Mouse (Mus musculus) c-Kit-positive CD71-negative TER-119-negative erythroid progenitor cells, embryonic 14.5 days (primary cell): ENCODE measurements at regions not wholly inside any gene's neighbourhood (a gene's known extent, or its start where the extent isn't known, plus 50 kb on each side); places are given as distances from the start of the nearest gene placed in this dataset.

ENCODE experiments used
- DNase-seq: peaks from one replicate; pipeline ENCODE4 v3.0.0-alpha.2; 2013; ENCODE audit warnings: low read depth

GRCm38 (mm10) chr7:73269626-73270025, 105.7 kb upstream of the Rgma start:
- no peak for DNase-seq

- DNase-seq: no peak
These were observed 102.5 kb upstream of the Rgma start for GRCm38 (mm10) chr7:73272787-73273186.

GRCm38 (mm10) chr7:73275814-73276271, 99.5 kb upstream of the Rgma start:
- no peak for DNase-seq

GRCm38 (mm10) chr7:73278616-73279015, 96.7 kb upstream of the Rgma start:
- DNase-seq: no peak

GRCm38 (mm10) chr7:73279936-73280445, 95.3 kb upstream of the Rgma start:
- no peak for DNase-seq

GRCm38 (mm10) chr7:73286244-73286643, 89.1 kb upstream of the Rgma start:
- no peak for DNase-seq

GRCm38 (mm10) chr7:73293337-73293736, 82.0 kb upstream of the Rgma start:
- DNase-seq: no peak

- no peak for DNase-seq
These were observed 80.9 kb upstream of the Rgma start for GRCm38 (mm10) chr7:73294399-73294798.

- DNase-seq: no peak
These were observed 72.8 kb upstream of the Rgma start for GRCm38 (mm10) chr7:73302501-73302900.

GRCm38 (mm10) chr7:73303818-73304217, 71.5 kb upstream of the Rgma start:
- DNase-seq: no peak

GRCm38 (mm10) chr7:73304799-73305198, 70.5 kb upstream of the Rgma start:
- DNase-seq: no peak

- DNase-seq: no peak
These were observed 69.9 kb upstream of the Rgma start for GRCm38 (mm10) chr7:73305286-73305975.

GRCm38 (mm10) chr7:73306296-73306695, 69.0 kb upstream of the Rgma start:
- no peak for DNase-seq

GRCm38 (mm10) chr7:73306728-73307127, 68.6 kb upstream of the Rgma start:
- DNase-seq: no peak

- no peak for DNase-seq
These were observed 67.5 kb upstream of the Rgma start for GRCm38 (mm10) chr7:73307586-73308490.

GRCm38 (mm10) chr7:73308981-73309380, 66.3 kb upstream of the Rgma start:
- DNase-seq: no peak

GRCm38 (mm10) chr7:73310056-73310455, 65.3 kb upstream of the Rgma start:
- DNase-seq: no peak

- DNase-seq: no peak
These were observed 64.7 kb upstream of the Rgma start for GRCm38 (mm10) chr7:73310581-73311136.

- no peak for DNase-seq
These were observed 59.8 kb upstream of the Rgma start for GRCm38 (mm10) chr7:73315555-73315954.

GRCm38 (mm10) chr7:73317574-73317973, 57.7 kb upstream of the Rgma start:
- no peak for DNase-seq

- no peak for DNase-seq
These were observed 56.3 kb upstream of the Rgma start for GRCm38 (mm10) chr7:73319004-73319403.

GRCm38 (mm10) chr7:73319994-73320393, 55.3 kb upstream of the Rgma start:
- DNase-seq: no peak
